Mouse (Mus musculus): ENCODE results near the gene Tbata. TPM values are rescaled to one million over a fixed set of nuclear protein-coding genes. Genes with fewer than 3 reads are reported as not detected.

The Tbata gene
- polyA plus RNA-seq, 1 experiment from 2014 or later: 0.25 TPM

DNA sequence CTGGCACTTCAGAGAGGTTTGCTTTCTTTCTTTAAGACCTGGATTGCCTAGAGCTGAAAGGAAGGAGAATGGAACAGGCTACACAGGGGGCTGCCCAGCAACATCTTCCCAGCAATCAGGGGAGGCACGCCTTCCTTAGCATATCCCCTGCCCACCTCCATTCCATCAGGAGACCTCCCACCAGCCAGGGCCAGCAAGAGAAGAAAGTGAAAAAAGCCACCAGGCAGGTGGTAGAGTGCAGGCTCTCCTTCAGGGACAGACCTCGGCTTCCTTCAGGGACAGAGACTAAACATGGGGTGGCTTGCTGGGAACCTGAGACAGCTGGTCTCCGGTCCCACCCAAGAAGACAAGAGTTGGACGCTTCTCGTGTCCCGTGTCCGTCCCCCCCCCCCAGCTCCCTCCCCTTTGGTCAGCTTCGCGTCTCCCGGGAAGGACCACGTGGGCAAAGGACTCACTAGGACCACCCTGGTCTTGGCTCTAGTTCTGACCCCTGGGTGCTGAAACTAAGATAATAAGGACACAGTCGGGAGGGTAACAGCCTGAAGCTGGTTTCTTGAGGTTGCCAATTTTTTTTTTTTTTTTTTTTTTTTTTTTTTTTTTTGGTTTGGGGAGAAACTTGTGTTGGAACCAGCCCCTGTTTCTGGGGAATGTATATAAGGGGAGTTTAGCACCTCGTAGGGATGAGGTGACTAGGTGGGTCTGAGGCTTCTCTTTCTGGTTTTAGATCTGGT lies 3.1 kb downstream of the Tbata start:
- Histone ChIP-seq H3K27ac (no peak overlapping the region), H3K36me3 (no peaks in the 10 kb centered on the region), H3K27me3 (ENCODE audit: insufficient read depth, poor library complexity, severe bottlenecking) (peaks cover 32% of the 10 kb centered on the region), H3K9me3 (no peaks in the 10 kb centered on the region), H3K4me3 (no peak overlapping the region), H3K4me1 (replicated peaks) (peaks cover 15% of the 10 kb centered on the region)
- 41% methylated on average over 13 of the region's 13 CpGs for WGBS
- no peak for DNase-seq (ENCODE audit: low spot score)

DNA sequence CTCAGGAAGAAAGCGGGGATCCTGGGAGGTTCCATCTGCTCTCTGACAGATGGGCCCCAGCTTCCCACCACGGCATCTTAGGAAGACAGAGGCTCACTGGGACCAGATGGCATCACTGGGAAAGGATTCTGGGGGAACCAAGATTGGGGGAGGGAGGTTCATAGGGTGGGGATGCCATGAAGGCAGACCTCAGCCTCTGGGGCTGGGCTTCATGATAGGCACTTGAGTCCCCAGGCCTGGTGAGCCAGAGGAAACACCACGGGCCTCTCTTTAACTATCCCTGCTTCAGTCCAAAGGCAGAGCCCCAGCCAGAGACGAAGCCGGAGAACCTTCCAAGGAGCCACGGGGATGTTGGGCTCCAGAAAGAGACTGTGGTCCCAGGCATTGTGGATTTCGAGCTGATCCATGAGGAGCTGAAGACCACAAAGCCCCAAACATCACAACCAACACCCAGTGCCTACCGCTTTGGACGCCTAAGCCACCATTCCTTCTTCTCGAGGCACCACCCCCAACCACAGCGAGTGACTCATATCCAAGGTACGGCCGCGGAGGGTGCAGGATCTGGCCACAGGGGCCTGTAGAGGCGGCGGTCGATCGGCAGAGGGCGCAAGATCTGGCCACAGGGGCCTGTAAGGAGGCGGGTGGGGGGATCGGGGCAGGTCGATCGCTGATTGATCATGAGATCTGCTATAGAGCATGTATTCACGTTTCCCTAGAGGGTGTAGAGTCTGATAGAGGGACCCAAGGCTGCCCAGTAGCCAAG lies 3.9 kb downstream of the Tbata start:
- WGBS: 19% methylated on average over 24 of the region's 24 CpGs

GRCm38 (mm10) chr10:61176221-61176790 lies 4.6 kb downstream of the Tbata start:
- Histone ChIP-seq H3K4me1 (replicated peaks) (peaks cover 15% of the 10 kb centered on the region), H3K36me3 (no peaks in the 10 kb centered on the region), H3K9me3 (no peaks in the 10 kb centered on the region), H3K4me3 (peak overlapping the region; percentile 30), H3K27ac (no peak overlapping the region), H3K27me3 (ENCODE audit: insufficient read depth, poor library complexity, severe bottlenecking) (peaks cover 32% of the 10 kb centered on the region)
- no peak for DNase-seq (ENCODE audit: low spot score)
- 44% methylated on average over 7 of the region's 7 CpGs for WGBS

More for the DNA sequence above, 3.9 kb downstream of the Tbata start:
- H3K27ac ChIP-seq: no peak overlapping the region
- H3K36me3 ChIP-seq: no peaks in the 10 kb centered on the region
- H3K27me3 ChIP-seq (ENCODE audit: insufficient read depth, poor library complexity, severe bottlenecking): peaks cover 32% of the 10 kb centered on the region
- peak; percentile 56 for DNase-seq (ENCODE audit: low spot score)
- peak overlapping the region; percentile 30 for H3K4me3 ChIP-seq
- H3K4me1 ChIP-seq (replicated peaks): peaks cover 15% of the 10 kb centered on the region
- no peaks in the 10 kb centered on the region for H3K9me3 ChIP-seq

- Histone ChIP-seq H3K27me3 (ENCODE audit: insufficient read depth, poor library complexity, severe bottlenecking) (peaks cover 32% of the 10 kb centered on the region), H3K9me3 (no peaks in the 10 kb centered on the region), H3K4me1 (replicated peaks) (peaks cover 15% of the 10 kb centered on the region), H3K36me3 (no peaks in the 10 kb centered on the region), H3K27ac (no peak overlapping the region), H3K4me3 (no peak overlapping the region)
- DNase-seq (ENCODE audit: low spot score): no peak
- WGBS: 78% methylated on average over 4 of the region's 4 CpGs
These were observed 6.0 kb downstream of the Tbata start for GRCm38 (mm10) chr10:61177751-61178150.

GRCm38 (mm10) chr10:61178687-61179086 lies 6.9 kb downstream of the Tbata start:
- 87% methylated on average over 8 of the region's 8 CpGs for WGBS

DNA sequence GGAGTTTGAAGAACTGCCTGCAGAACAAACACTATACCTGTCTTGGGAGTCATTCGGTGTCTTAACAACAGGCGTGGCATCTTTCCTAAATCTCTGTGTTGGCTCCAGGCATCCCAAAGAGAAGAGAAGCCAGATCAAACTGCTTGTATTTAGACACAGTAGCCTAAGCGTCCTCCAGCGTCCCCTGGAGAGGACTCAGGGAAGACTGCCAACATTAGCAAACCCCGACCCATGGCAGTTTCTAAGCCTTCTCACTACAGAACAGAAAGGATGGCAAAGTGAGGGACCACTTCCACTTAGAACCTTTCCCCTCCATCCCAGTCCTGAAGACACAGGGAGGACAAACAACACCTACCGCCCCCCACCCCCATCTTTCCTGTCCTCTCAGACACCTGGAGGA lies 8.2 kb downstream of the Tbata start:
- no peak overlapping the region for H3K27ac ChIP-seq
- no peak for DNase-seq (ENCODE audit: low spot score)
- no peaks in the 10 kb centered on the region for H3K36me3 ChIP-seq
- peaks cover 15% of the 10 kb centered on the region for H3K4me1 ChIP-seq (replicated peaks)
- no peak overlapping the region for H3K4me3 ChIP-seq
- H3K27me3 ChIP-seq (ENCODE audit: insufficient read depth, poor library complexity, severe bottlenecking): peaks cover 25% of the 10 kb centered on the region
- WGBS: 83% methylated on average over 6 of the region's 6 CpGs
- H3K9me3 ChIP-seq: no peaks in the 10 kb centered on the region

More at GRCm38 (mm10) chr10:61178687-61179086, 6.9 kb downstream of the Tbata start:
- H3K27ac ChIP-seq: no peak overlapping the region
- H3K4me3 ChIP-seq: no peak overlapping the region
- H3K4me1 ChIP-seq (replicated peaks): peaks cover 15% of the 10 kb centered on the region
- H3K9me3 ChIP-seq: no peaks in the 10 kb centered on the region
- H3K36me3 ChIP-seq: no peaks in the 10 kb centered on the region
- H3K27me3 ChIP-seq (ENCODE audit: insufficient read depth, poor library complexity, severe bottlenecking): peaks cover 32% of the 10 kb centered on the region
- DNase-seq (ENCODE audit: low spot score): no peak

- Histone ChIP-seq H3K27ac (no peak overlapping the region), H3K9me3 (no peaks in the 10 kb centered on the region), H3K36me3 (no peaks in the 10 kb centered on the region), H3K27me3 (ENCODE audit: insufficient read depth, poor library complexity, severe bottlenecking) (no peaks in the 10 kb centered on the region), H3K4me1 (replicated peaks) (peaks cover 16% of the 10 kb centered on the region; the same call in 1 of the 2 replicates), H3K4me3 (no peak overlapping the region)
- no peak for DNase-seq (ENCODE audit: low spot score)
- 83% methylated on average over 3 of the region's 3 CpGs for WGBS
These were observed 15.2 kb downstream of the Tbata start for GRCm38 (mm10) chr10:61187001-61187400.

GRCm38 (mm10) chr10:61188010-61188409 lies 16.3 kb downstream of the Tbata start:
- no peak overlapping the region for H3K27ac ChIP-seq
- DNase-seq (ENCODE audit: low spot score): no peak
- 70% methylated on average over 3 of the region's 3 CpGs for WGBS
- no peaks in the 10 kb centered on the region for H3K9me3 ChIP-seq
- no peak overlapping the region for H3K4me3 ChIP-seq
- no peaks in the 10 kb centered on the region for H3K36me3 ChIP-seq
- H3K27me3 ChIP-seq (ENCODE audit: insufficient read depth, poor library complexity, severe bottlenecking): no peaks in the 10 kb centered on the region
- peaks cover 16% of the 10 kb centered on the region; the same call in 1 of the 2 replicates for H3K4me1 ChIP-seq (replicated peaks)

- H3K4me1 ChIP-seq (replicated peaks): peaks cover under 1% of the 10 kb centered on the region
- H3K27ac ChIP-seq: no peak overlapping the region
- no peak for DNase-seq (ENCODE audit: low spot score)
- whole genome bisulfite sequencing: 84% methylated on average over 9 of the region's 9 CpGs
- H3K27me3 ChIP-seq (ENCODE audit: insufficient read depth, poor library complexity, severe bottlenecking): 0 out of 2 replicates have a peak, but pooled peaks cover 11% of the 10 kb centered on the region
- H3K9me3 ChIP-seq: no peaks in the 10 kb centered on the region
- H3K4me3 ChIP-seq: no peak overlapping the region
- no peaks in the 10 kb centered on the region for H3K36me3 ChIP-seq
These were observed 22.9 kb downstream of the Tbata start for GRCm38 (mm10) chr10:61194611-61195010.

- WGBS: 90% methylated on average over 8 of the region's 8 CpGs
- Histone ChIP-seq H3K36me3 (no peaks in the 10 kb centered on the region), H3K4me3 (no peak overlapping the region), H3K27ac (no peak overlapping the region), H3K27me3 (ENCODE audit: insufficient read depth, poor library complexity, severe bottlenecking) (0 out of 2 replicates have a peak, but pooled peaks cover 11% of the 10 kb centered on the region), H3K4me1 (replicated peaks) (peaks cover 7% of the 10 kb centered on the region), H3K9me3 (no peaks in the 10 kb centered on the region)
- no peak for DNase-seq (ENCODE audit: low spot score)
These were observed 23.5 kb downstream of the Tbata start for GRCm38 (mm10) chr10:61195216-61195615.

DNA sequence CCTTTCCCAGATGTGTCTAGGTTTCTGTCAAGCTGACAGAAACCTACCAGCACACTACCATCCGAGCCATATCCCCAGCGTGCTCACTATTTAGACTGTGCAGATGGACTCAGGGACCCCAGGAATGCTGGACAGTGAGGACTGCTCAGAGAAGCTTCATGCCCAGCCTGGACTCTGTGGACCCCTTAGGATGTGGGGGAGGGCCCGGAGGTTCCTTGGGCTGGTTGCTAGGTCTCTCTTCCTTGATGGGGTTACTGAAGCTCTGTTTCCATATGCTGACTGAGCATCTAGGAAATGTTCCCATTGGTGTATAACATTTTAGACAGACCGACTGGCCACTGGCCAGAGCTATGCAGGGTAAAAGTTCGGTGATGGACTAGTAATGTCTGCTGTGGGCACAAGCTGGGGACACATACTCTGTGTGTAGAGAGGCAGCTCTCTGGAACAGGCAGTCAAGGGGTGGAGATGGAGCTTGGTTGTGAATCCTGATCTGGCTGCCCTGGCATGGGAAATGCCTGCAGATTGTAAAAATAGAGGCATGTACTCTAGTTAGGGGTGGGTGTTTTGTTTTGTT lies 24.1 kb downstream of the Tbata start:
- no peak for DNase-seq (ENCODE audit: low spot score)
- 90% methylated on average over 5 of the region's 5 CpGs for WGBS
- Histone ChIP-seq H3K4me1 (replicated peaks) (peaks cover 12% of the 10 kb centered on the region), H3K36me3 (no peaks in the 10 kb centered on the region), H3K27me3 (ENCODE audit: insufficient read depth, poor library complexity, severe bottlenecking) (0 out of 2 replicates have a peak, but pooled peaks cover 11% of the 10 kb centered on the region), H3K27ac (no peak overlapping the region), H3K4me3 (no peak overlapping the region), H3K9me3 (no peaks in the 10 kb centered on the region)

- Histone ChIP-seq H3K4me3 (no peak overlapping the region), H3K27me3 (ENCODE audit: insufficient read depth, poor library complexity, severe bottlenecking) (peaks cover 20% of the 10 kb centered on the region; the same call in 1 of the 2 replicates), H3K36me3 (no peaks in the 10 kb centered on the region), H3K9me3 (no peaks in the 10 kb centered on the region), H3K4me1 (replicated peaks) (peaks cover 23% of the 10 kb centered on the region), H3K27ac (no peak overlapping the region)
- WGBS: 27% methylated on average over 11 of the region's 11 CpGs
- DNase-seq (ENCODE audit: low spot score): peak; percentile 83
These were observed 27.9 kb downstream of the Tbata start for GRCm38 (mm10) chr10:61199566-61200213.

All from hindbrain, embryonic 10.5 days (tissue).